Mouse (Mus musculus) hindbrain, postnatal 0 days (tissue): ENCODE data around the gene Uqcc2. TPM values are rescaled to one million over a fixed set of nuclear protein-coding genes. Genes with fewer than 3 reads are reported as not detected.

ENCODE experiments used
- ATAC-seq: fragments of 200-750 bp; cut with Nextera tagmentation; 2 replicates; pipeline ENCODE4 v1.8.0; 2017; ENCODE audit warnings: mild to moderate bottlenecking, moderate TSS enrichment, moderate library complexity
- DNase-seq: peaks from one replicate; pipeline ENCODE4 v3.0.0-alpha.2; 2015; ENCODE audit warnings: low spot score
- H3K27ac ChIP-seq: fragments of 300-500 bp; sonication (generic); 2 replicates; pipeline ENCODE4 v1.5.1; 2014; ENCODE audit warnings: mild to moderate bottlenecking
- H3K27me3 ChIP-seq: fragments of 300-500 bp; sonication (generic); 2 replicates; pipeline ENCODE4 v1.6.1; 2014; ENCODE audit warnings: low read length, mixed read lengths; ENCODE audit not compliant: insufficient read depth
- H3K36me3 ChIP-seq: fragments of 300-500 bp; sonication (generic); 2 replicates; pipeline ENCODE4 v1.6.1; 2014; ENCODE audit warnings: low read length, mixed read lengths; ENCODE audit not compliant: insufficient read depth
- H3K4me1 ChIP-seq: fragments of 300-500 bp; sonication (generic); 2 replicates; pipeline ENCODE4 v1.6.1; 2014; ENCODE audit warnings: antibody characterized with exemption, low read length, mixed read lengths; ENCODE audit not compliant: insufficient read depth
- H3K4me2 ChIP-seq: fragments of 300-500 bp; sonication (generic); 2 replicates; pipeline ENCODE4 v1.6.1; 2014; ENCODE audit warnings: low read depth, mild to moderate bottlenecking, low read length, moderate library complexity, mixed read lengths
- H3K4me3 ChIP-seq: fragments of 300-500 bp; sonication (generic); 2 replicates; pipeline ENCODE4 v1.5.1; 2014; ENCODE audit warnings: low read length
- H3K9ac ChIP-seq: fragments of 300-500 bp; sonication (generic); replicated peaks from 2 replicates; pipeline ENCODE4 v1.6.1; 2014; ENCODE audit warnings: mild to moderate bottlenecking, low read length, moderate library complexity, mixed read lengths
- H3K9me3 ChIP-seq: fragments of 300-500 bp; sonication (generic); 2 replicates; pipeline ENCODE4 v1.6.1; 2016; ENCODE audit warnings: low read length, mixed read lengths
- CTCF ChIP-seq: IDR thresholded peaks from 2 replicates; pipeline ENCODE4 v1.5.1; 2016; ENCODE audit warnings: antibody characterized with exemption, control low read depth, low read depth
- WGBS: fragments of 180-500 bp; shearing (Covaris S2); extraction: QIAGEN DNeasy Blood & Tissue Kit; methylation state at CpG from one replicate; pipeline ENCODE4 v1.1.7; 2014; 5-methylcytosine and 5-hydroxymethylcytosine counted together
- polyA plus RNA-seq: library from polyadenylated mRNA; unstranded; fragments of >200 nt; fragmentation: Nextera tagmentation; extraction: Ambion mirVana; gene quantifications from 2 replicates; pipeline ENCODE4 v1.2.1, GENCODE M21; 2015
- total RNA-seq: library from RNA; depleted of rRNA; stranded (reverse); fragments of >200 nt; gene quantifications from 2 replicates; pipeline ENCODE4 v1.2.3, GENCODE M21; 2014

Uqcc2 gene
- total and polyA plus RNA-seq, 2 experiments from 2014 or later, result 283 to 445 TPM

DNA sequence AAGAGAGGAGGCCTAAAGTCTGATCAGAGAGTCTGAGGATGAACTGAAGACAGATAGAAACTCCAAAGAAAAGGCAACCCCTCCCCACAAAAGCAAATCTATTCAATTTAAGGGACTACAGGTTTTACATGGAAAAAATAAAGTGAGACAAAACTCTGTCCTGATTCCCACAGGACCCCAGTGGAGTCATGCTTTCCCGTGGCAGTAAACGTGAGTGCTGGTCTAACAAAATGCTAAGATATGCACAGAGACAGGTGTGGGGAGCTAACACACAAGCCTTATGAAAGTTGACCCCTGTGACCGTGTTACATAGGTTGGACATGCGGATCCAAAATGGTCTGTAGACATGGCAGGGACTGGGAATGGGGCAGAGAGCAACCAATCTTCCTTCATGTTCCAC is 43.0 kb upstream of the Uqcc2 start:
- Histone ChIP-seq H3K27ac (no peak overlapping the region), H3K9me3 (no peaks in the 10 kb centered on the region), H3K27me3 (no peaks in the 10 kb centered on the region), H3K36me3 (no peaks in the 10 kb centered on the region), H3K9ac (no peak overlapping the region), H3K4me3 (no peak overlapping the region), H3K4me2 (no peak overlapping the region), H3K4me1 (0 out of 2 replicates have a peak, but pooled peaks cover 7% of the 10 kb centered on the region)
- ATAC-seq (no peak), DNase-seq (no peak)
- TF ChIP-seq CTCF, result no peak
- 87% methylated on average over 4 of the region's 4 CpGs for WGBS

GRCm38 (mm10) chr17:27176287-27176686 is 42.6 kb upstream of the Uqcc2 start:
- Histone ChIP-seq H3K9ac (no peak overlapping the region), H3K27ac (no peak overlapping the region), H3K36me3 (no peaks in the 10 kb centered on the region), H3K27me3 (no peaks in the 10 kb centered on the region), H3K4me3 (no peak overlapping the region), H3K9me3 (no peaks in the 10 kb centered on the region), H3K4me1 (0 out of 2 replicates have a peak, but pooled peaks cover 7% of the 10 kb centered on the region), H3K4me2 (no peak overlapping the region)
- ATAC-seq (no peak), DNase-seq (no peak)
- no peak for TF ChIP-seq CTCF
- 84% methylated on average over 3 of the region's 3 CpGs for WGBS

DNA sequence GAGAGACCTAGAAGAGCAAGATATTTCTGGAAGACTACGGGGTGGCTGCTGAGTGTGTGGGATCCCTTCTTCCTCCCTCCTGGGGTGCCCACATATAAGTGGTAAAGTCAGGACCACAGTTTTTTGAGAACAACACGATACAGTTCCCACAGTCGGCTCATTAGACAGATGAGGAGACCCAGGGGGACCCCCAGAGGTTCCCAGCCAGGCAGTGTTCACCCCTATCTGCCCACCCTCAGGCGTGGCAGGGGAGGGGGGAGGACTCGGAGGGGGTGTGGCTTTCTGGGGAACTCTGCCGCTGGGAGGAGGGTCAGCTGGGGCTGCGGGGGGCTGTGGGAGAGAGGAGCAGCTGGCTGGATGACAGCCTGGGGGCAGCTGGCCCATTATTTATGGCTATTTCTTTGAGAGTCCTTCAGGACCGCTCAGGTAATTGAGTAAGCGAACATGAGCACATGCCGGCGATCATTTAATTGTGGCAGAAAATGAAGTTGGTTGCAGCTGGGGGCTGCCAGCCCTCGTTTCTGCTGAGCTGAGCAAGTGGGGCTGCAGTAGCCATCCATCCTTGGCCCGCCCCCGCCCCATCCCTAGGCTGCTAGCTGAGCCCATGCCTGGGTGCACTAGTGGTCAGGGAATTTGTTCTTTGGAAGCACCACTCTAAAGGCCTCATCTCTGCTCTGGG is 41.6 kb upstream of the Uqcc2 start:
- Histone ChIP-seq H3K4me2 (no peak overlapping the region), H3K9me3 (no peaks in the 10 kb centered on the region), H3K9ac (no peak overlapping the region), H3K4me3 (no peak overlapping the region), H3K36me3 (no peaks in the 10 kb centered on the region), H3K27ac (no peak overlapping the region), H3K4me1 (0 out of 2 replicates have a peak, but pooled peaks cover 7% of the 10 kb centered on the region), H3K27me3 (no peaks in the 10 kb centered on the region)
- ATAC-seq (peak; percentile 50; the same call in 1 of the 2 replicates), DNase-seq (peak; percentile 52)
- WGBS, result 29% methylated on average over 14 of the region's 14 CpGs
- TF ChIP-seq CTCF, result no peak

DNA sequence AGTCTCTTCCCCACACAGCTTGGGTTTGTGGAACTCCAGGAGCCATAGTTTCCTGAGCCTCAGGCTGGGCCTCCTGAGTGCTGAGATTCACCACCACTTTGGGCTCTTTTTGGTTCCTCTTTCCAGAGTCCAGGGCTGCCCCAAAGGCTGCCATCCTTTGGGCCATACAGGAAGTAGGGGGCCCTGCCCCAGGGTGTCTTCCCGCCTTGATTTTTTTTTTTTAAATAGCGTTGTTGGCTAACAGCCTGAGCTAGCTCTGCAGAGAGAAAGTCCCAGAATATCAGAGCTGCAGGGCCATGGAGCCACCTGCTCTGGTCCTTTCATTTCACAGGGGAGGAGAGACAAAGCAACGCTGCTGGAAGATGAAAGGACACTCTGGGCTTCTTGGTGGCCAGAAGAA is 40.0 kb upstream of the Uqcc2 start:
- Histone ChIP-seq H3K27ac (no peak overlapping the region), H3K4me2 (no peak overlapping the region), H3K27me3 (no peaks in the 10 kb centered on the region), H3K4me3 (no peak overlapping the region), H3K9me3 (no peaks in the 10 kb centered on the region), H3K4me1 (0 out of 2 replicates have a peak, but pooled peaks cover 7% of the 10 kb centered on the region), H3K36me3 (no peaks in the 10 kb centered on the region), H3K9ac (no peak overlapping the region)
- no peak for TF ChIP-seq CTCF
- 54% methylated on average over 3 of the region's 3 CpGs for WGBS
- DNase-seq, result no peak
- no peak for ATAC-seq

DNA sequence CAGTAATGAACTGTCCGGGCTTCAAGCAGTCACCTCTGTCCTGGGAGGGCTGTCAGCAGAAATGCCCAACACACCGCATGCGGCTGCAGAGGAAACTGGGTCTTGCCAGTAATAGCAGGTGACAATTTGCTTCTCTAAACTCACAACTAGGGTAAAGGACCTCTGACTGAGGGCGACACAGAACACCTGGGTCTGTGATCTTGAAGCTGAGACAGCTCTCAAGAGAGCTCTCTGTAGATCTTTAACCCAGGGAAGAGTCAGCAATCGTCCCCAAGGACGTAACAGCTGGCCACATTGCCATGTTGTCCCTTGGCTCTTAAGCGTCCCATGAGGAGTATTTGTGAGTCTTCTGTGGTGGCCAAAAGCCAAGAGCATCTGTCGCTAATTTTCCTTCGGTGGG is 38.7 kb upstream of the Uqcc2 start:
- H3K27ac ChIP-seq, result no peak overlapping the region
- no peak overlapping the region for H3K4me2 ChIP-seq
- ATAC-seq, result no peak
- H3K27me3 ChIP-seq, result no peaks in the 10 kb centered on the region
- H3K4me3 ChIP-seq, result no peak overlapping the region
- 0 out of 2 replicates have a peak, but pooled peaks cover 7% of the 10 kb centered on the region for H3K4me1 ChIP-seq
- no peak overlapping the region for H3K9ac ChIP-seq
- H3K36me3 ChIP-seq, result no peaks in the 10 kb centered on the region
- TF ChIP-seq CTCF, result no peak
- DNase-seq, result no peak
- WGBS, result 75% methylated on average over 9 of the region's 9 CpGs
- H3K9me3 ChIP-seq, result no peaks in the 10 kb centered on the region

DNA sequence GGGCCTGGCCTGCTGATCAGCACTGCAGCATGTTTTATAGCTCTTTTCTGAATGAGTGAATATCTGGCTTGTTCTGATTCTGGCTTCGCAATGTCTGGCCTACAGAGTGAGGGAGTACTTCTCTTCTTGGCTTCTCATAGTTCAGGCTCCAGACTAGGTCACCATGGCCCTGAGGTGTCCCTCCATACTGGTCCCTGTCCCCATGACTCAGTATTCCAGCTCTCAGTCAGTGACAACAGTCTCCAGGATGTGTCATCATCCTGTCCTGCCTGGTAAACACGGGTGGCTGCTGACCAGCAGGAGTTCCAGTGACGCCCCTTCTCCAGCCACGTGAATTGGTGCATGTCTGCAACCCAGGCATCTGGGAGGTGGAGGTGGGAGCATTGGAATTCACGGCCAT is 37.4 kb upstream of the Uqcc2 start:
- Histone ChIP-seq H3K4me3 (no peak overlapping the region), H3K4me2 (no peak overlapping the region), H3K27me3 (no peaks in the 10 kb centered on the region), H3K9me3 (no peaks in the 10 kb centered on the region), H3K36me3 (no peaks in the 10 kb centered on the region), H3K27ac (no peak overlapping the region), H3K4me1 (0 out of 2 replicates have a peak, but pooled peaks cover 6% of the 10 kb centered on the region), H3K9ac (no peak overlapping the region)
- ATAC-seq (no peak), DNase-seq (no peak)
- TF ChIP-seq CTCF, result no peak
- WGBS, result 77% methylated on average over 5 of the region's 5 CpGs

GRCm38 (mm10) chr17:27169952-27170695 is 36.4 kb upstream of the Uqcc2 start:
- DNase-seq (no peak), ATAC-seq (no peak)
- WGBS, result 72% methylated on average over 11 of the region's 11 CpGs
- no peaks in the 10 kb centered on the region for H3K9me3 ChIP-seq
- H3K9ac ChIP-seq, result no peak overlapping the region
- no peak overlapping the region for H3K27ac ChIP-seq
- H3K4me1 ChIP-seq, result no peaks in the 10 kb centered on the region
- no peaks in the 10 kb centered on the region for H3K36me3 ChIP-seq
- TF ChIP-seq CTCF, result no peak
- no peak overlapping the region for H3K4me2 ChIP-seq
- H3K4me3 ChIP-seq, result no peak overlapping the region
- no peaks in the 10 kb centered on the region for H3K27me3 ChIP-seq
